Mouse (Mus musculus) megakaryocyte, adult 5-6 weeks (primary cell): ENCODE data around the gene Lrch3. TPM values are rescaled to one million over a fixed set of nuclear protein-coding genes. Genes with fewer than 3 reads are reported as not detected.
A peak's percentile ranks its signal among the peaks of the same experiment; 100 is the strongest.
"Not testable (repeated sequence)": the region's sequence is repeated elsewhere in the genome, so short reads cannot be mapped to it uniquely, and the experiment has no call there.

ENCODE experiments used
- ATAC-seq: 2 replicates; pipeline ENCODE4 v1.8.0; 2016; ENCODE audit warnings: mild to moderate bottlenecking, inconsistent platforms; ENCODE audit not compliant: poor library complexity, severe bottlenecking
- total RNA-seq, 2 experiments: library from RNA; stranded (forward) in 1 of 2; stranded (reverse) in 1 of 2; fragments of 153-499, 151-499 nt in 1 of 2; fragments of 221-1000, 200-1000 nt in 1 of 2; gene quantifications; 2 replicates each; pipeline versions ENCODE4 v1.2.3 to v1.2.4; 2015 to 2017

The Lrch3 gene
- total RNA-seq, 2 experiments from 2014 or later: 23.9 to 24.5 TPM

DNA sequence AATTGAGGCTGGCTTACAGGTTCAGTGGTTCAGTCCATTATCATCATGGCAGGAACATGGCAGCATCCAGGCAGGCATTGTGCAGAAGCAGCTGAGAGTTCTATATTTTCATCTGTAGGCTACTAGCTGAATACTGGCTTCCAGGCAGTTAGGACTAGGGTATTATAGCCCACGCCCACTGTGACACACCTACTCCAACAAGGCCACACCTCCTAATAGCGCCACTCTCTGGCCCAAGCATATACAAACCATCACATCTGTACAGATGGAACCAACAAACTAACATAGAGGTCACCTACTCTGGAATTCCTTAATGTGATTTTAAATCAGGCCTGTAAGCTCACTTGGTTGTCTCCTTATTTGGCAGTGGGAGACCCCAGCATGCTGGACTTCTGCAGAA lies 134.8 kb downstream of the Lrch3 start:
- no peak for ATAC-seq

DNA sequence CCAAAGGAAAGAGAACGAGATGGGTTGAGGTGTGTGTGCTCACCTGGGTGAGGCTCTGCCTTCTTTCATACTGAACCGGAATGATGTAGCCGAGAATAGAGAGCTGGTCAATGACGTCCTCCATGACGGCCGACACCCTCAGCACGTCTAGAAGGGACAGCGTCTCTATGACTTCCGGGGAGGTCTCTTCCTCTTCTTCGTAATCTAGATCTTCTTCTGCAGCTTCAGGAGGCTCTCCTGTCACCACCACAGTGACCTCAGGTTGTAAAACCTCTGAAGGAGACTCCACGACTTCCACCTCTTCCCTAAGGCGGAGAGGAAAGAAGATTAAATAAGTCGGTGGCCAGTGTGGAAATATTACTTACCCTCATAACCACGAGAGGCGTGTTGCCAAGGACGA lies 135.9 kb downstream of the Lrch3 start:
- peak; percentile 72; the same call in 1 of the 2 replicates for ATAC-seq

DNA sequence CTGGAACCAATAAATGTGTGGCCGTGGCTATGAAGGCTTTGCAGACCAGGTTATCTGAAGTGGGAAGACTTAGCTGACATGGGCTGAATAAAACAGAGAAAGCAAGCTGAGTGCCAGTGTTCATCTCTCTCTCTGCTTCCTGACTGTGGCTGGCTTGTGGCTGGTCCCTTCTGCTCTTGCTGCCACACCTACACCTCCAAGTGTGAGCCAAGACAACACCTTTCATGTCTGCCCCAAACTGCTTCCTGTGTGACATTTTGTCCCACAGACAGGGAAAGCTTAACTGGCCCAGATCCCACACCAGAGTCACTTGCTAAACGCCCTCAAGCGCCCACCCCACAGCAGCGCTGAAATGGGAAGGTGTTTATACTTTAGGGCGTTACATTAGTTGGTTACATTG lies 139.2 kb downstream of the Lrch3 start:
- no peak for ATAC-seq

- ATAC-seq: not testable (repeated sequence)
Measured at GRCm38 (mm10) chr16:33054927-33055326, 141.0 kb downstream of the Lrch3 start.

- no peak for ATAC-seq
Measured at GRCm38 (mm10) chr16:33055655-33056054, 141.8 kb downstream of the Lrch3 start.

- peak; percentile 96 for ATAC-seq
Measured at GRCm38 (mm10) chr16:33056095-33056785, 142.3 kb downstream of the Lrch3 start, which contains the start of the genes Iqcg and Rpl35a. Gene Iqcg (minus strand): TSS chr16:33056218. Gene Rpl35a (plus strand): TSS chr16:33056453.

GRCm38 (mm10) chr16:33056786-33057185 lies 142.9 kb downstream of the Lrch3 start:
- no peak; the same call in 1 of the 2 replicates for ATAC-seq

DNA sequence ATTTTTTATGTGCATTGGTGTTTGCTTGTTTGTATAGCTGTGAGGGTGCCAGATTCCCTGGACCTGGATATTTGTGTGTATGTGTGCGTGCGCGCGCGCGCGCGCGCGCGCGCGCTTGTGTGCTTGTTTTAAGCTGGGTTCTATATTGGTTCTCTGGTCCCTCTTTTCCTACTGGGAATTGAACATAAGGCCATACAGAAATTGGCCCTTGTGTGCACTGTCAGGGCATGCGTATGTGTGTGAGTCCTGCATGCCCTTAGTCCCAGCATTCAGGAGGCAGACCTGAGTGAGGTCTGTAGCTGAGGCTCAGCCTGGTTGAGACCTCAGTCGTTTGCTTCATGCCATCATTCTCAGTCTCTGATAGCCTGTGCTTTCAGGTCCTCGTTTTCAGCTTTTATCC lies 144.1 kb downstream of the Lrch3 start:
- no peak for ATAC-seq

DNA sequence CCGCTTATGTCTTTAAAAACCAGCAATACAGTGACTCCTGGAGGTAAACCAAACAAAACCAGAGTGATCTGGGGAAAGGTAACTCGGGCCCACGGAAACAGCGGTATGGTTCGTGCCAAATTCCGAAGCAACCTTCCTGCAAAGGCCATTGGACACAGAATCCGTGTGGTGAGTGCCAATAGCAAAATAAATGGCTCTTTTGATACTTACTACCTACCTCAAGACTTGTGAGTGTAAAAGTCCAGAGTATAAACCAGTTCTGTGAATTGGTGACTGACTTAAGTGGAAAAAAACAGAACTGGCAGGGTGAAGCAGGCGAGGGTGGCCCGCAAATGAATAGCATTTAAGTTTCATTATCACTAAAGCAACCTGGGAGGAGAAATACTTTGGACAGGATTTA lies 144.8 kb downstream of the Lrch3 start:
- not testable (repeated sequence) for ATAC-seq

DNA sequence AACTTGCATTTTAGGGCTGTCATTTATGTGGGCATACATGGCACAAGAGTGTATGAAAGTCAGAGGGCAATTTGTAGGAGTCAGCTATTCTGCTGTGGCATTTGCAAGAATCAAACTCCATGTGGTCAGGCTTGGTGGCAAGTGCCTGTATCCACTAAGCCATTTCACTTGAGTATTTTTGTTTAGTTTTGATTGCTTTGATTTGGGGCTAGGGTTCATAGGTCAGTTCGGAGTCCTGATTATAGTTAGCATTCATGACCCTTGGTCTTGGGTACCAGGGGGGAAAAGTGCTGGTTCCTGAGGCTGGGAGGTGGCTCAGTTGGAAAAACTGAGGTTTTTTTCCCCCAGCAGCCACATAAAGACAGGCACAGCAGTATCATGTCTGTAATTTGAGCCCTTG lies 145.6 kb downstream of the Lrch3 start:
- ATAC-seq: no peak

GRCm38 (mm10) chr16:33060926-33061325 lies 147.0 kb downstream of the Lrch3 start:
- no peak for ATAC-seq

- no peak for ATAC-seq
Measured at GRCm38 (mm10) chr16:33061400-33061799, 147.5 kb downstream of the Lrch3 start.

DNA sequence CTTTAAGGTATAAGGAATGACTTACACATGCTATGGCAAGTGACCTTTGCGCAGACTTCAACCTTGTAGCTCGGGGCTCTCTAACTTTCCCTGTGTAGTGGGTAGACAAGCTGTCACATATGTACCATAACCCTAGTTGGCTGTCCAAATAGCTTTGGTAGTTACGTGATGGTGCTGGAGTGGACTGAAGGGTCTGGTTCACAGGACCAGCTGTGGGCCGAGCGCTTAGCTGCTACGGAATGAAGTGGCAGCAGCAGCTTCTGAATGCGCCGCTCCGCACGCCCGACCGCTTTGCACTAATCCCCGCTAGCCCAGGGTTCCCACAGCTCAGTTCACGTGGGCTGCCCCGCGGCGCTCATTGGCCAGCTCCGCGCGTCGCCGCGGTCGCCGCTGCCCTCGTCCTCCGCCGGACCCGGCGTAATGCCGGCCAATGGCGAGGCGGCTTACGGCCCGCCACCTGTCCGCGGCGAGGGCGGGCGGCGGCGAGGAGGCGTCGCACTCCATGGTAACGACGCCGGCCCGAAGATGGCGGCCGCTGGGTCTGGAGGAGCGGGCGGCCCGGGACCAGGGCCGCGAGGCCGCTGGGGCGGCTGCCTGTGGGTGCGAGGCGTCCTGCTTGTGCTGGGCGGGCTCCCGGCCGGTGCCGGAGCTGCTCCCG lies 148.3 kb downstream of the Lrch3 start, which contains the start of gene Lmln:
Gene Lmln, plus strand, starts transcription at position 498 of the 658 bp plus-strand sequence.
- peak; percentile 99 for ATAC-seq

DNA sequence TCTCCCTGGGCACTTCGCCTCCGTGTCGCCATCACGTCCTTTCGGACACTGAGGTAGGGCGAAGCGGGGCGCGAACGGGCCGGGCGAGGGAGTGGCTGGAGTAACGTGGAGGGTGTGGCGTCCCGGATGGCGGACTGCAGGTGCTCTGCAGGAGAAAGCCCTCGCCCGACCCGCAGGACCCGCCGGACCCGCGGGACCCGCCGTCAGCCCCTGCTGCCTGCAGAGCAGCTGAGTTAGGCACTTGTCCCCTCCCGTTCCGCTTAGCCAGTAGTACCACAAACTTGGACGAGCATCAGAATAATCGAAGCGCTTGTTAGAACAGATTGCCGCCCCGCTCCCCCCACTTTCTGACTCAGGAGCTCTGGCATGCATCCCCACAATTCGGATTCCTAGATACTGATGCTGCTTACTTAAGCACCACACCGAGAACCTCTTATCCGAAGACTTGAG lies 148.8 kb downstream of the Lrch3 start:
- ATAC-seq: peak; percentile 22

DNA sequence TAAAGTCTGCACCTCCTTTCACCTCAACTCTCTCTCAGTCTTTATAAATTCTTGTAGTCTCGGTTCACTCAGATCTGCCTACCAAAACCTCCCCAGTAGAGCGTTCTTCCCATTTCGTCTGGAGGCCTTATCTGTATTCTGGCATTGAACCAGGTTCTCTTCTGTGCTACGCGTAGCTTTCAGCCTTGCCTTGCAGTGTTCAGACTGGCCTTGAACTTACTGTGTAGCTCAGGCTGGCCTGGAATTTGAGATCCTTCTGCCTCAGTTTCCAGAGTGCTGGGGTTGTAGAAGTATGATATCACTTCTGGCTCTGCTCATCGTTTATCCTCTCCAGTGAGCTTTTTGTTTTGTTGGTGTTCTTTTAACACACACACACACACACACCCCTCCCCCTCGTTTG lies 149.4 kb downstream of the Lrch3 start:
- ATAC-seq: no peak

DNA sequence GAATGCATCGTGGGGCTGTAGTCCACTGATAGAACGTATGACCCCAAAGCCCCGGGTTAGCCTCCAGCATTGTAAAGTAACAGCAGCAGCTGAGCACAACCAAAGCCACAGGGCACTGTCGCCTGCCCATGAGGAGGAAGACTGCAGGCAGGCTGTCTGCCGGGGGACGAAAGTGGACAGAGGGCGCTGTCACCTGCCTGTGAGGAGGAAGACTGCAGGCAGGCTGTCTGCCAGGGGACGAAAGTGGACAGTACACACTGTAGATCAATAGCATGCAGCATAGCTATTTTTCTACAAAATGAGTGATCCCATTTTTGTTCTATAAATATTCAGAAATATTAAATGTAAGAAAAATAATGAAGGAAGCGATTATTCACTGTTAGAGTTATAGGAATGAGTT lies 150.7 kb downstream of the Lrch3 start:
- ATAC-seq: no peak

Other genes starting within 250 kb of the Lrch3 start
- not detected in 2 replicates for gene Muc4, start 178.2 kb upstream of the Lrch3 start, total RNA-seq (2015)
- gene Muc4, start 178.2 kb upstream of the Lrch3 start, total RNA-seq (2017): not detected in 2 replicates
- 0.87 and 2.0 TPM in 2 replicates for gene Muc20, start 116.7 kb upstream of the Lrch3 start, total RNA-seq (2015)
- 0.29 TPM in 1 of 2 replicates, not detected in the other for gene Muc20, start 116.7 kb upstream of the Lrch3 start, total RNA-seq (2017)
- not detected in 2 replicates for gene Smbd1, start 103.6 kb upstream of the Lrch3 start, total RNA-seq (2015)
- not detected in 2 replicates for gene Smbd1, start 103.6 kb upstream of the Lrch3 start, total RNA-seq (2017)
- gene Fyttd1, start 36.6 kb upstream of the Lrch3 start, total RNA-seq (2015): 23.1 and 26.1 TPM in 2 replicates
- gene Fyttd1, start 36.6 kb upstream of the Lrch3 start, total RNA-seq (2017): 24.1 and 35.0 TPM in 2 replicates
- gene Rubcn, start 36.3 kb upstream of the Lrch3 start, total RNA-seq (2015): 12.4 and 18.8 TPM in 2 replicates
- gene Rubcn, start 36.3 kb upstream of the Lrch3 start, total RNA-seq (2017): 22.8 and 22.9 TPM in 2 replicates
- gene Iqcg, start 142.1 kb downstream of the Lrch3 start, total RNA-seq (2015): 0.14 TPM in 1 of 2 replicates, not detected in the other
- 0.15 and 0.53 TPM in 2 replicates for gene Iqcg, start 142.1 kb downstream of the Lrch3 start, total RNA-seq (2017)
- 1,940 and 2,009 TPM in 2 replicates for gene Rpl35a, start 142.4 kb downstream of the Lrch3 start, total RNA-seq (2015)
- 1,458 and 1,666 TPM in 2 replicates for gene Rpl35a, start 142.4 kb downstream of the Lrch3 start, total RNA-seq (2017)
- 1.4 and 1.6 TPM in 2 replicates for gene Lmln, start 148.4 kb downstream of the Lrch3 start, total RNA-seq (2015)
- 2.2 and 2.6 TPM in 2 replicates for gene Lmln, start 148.4 kb downstream of the Lrch3 start, total RNA-seq (2017)